Mouse (Mus musculus) myocyte (in vitro differentiated cells): ENCODE measurements around the gene Angptl6.

Experiments
- E2F4 ChIP-seq: IDR thresholded peaks from one replicate; pipeline ENCODE4 v1.6.1; 2011; ENCODE audit warnings: mild to moderate bottlenecking, control low read depth, moderate library complexity; ENCODE audit not compliant: insufficient read depth
- MYOD1 ChIP-seq, 3 experiments: IDR thresholded peaks; one replicate each; pipeline ENCODE4 v1.6.1; 2011; ENCODE audit warnings: control low read depth in 2 of 3, low read depth in 2 of 3, mild to moderate bottlenecking in 2 of 3, moderate library complexity in 1 of 3; ENCODE audit not compliant: insufficient read length in 2 of 3, control insufficient read depth in 1 of 3
- TCF12 ChIP-seq: IDR thresholded peaks from one replicate; pipeline ENCODE4 v1.6.1; 2011; ENCODE audit warnings: mild to moderate bottlenecking, control low read depth; ENCODE audit not compliant: poor library complexity, insufficient read depth, severe bottlenecking
- USF1 ChIP-seq: IDR thresholded peaks from one replicate; pipeline ENCODE4 v1.6.1; 2011; ENCODE audit warnings: low read depth, mild to moderate bottlenecking, control low read depth, moderate library complexity

DNA sequence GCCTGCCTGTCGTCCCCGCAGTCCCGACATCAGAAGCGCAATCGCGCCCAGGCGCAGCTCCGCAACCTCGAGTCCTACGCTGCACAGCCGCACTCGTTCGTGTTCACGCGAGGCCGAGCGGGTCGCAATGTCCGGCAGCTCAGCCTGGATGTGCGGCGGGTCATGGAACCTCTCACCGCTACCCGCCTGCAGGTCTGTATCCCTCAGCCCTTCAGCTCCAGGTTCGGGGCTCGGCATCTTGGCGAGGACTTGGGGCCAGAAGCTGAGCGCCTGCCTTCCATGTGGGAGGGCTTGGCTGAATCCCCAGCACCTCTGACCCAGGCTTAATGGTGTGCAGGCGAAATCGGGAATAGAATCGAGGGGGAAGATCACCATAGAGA, 8.8 kb upstream of the Angptl6 start:
- TF ChIP-seq TCF12 (no peak), MYOD1 (IDR thresholded peaks at IDR 0.05; ENCODE audit: control insufficient read depth in 1 of 3, insufficient read length in 2 of 3, low read depth in 2 of 3) (no peak), USF1 (no peak), E2F4 (no peak)
